Mouse (Mus musculus) kidney, embryonic 16.5 days (tissue): ENCODE results near the gene Col4a2. TPM values are rescaled to one million over a fixed set of nuclear protein-coding genes. Genes with fewer than 3 reads are reported as not detected.

ENCODE experiments used
- ATAC-seq: fragments of 200-750 bp; cut with Nextera tagmentation; 2 replicates; pipeline ENCODE4 v1.8.0; 2017; ENCODE audit warnings: moderate TSS enrichment; ENCODE audit not compliant: low FRiP score, low TSS enrichment
- H3K27ac ChIP-seq: fragments of 300-500 bp; sonication (generic); 2 replicates; pipeline ENCODE4 v1.5.1; 2014; ENCODE audit warnings: low read length
- H3K27me3 ChIP-seq: fragments of 300-500 bp; sonication (generic); 2 replicates; pipeline ENCODE4 v1.6.1; 2014; ENCODE audit warnings: low read length, control low read depth, mixed read lengths; ENCODE audit not compliant: insufficient read depth
- H3K36me3 ChIP-seq: fragments of 300-500 bp; sonication (generic); 2 replicates; pipeline ENCODE4 v1.6.1; 2014; ENCODE audit warnings: low read length, control low read depth, mixed read lengths; ENCODE audit not compliant: insufficient read depth
- H3K4me1 ChIP-seq: fragments of 300-500 bp; sonication (generic); 2 replicates; pipeline ENCODE4 v1.6.1; 2014; ENCODE audit warnings: low read length, control low read depth, mixed read lengths; ENCODE audit not compliant: insufficient read depth
- H3K4me2 ChIP-seq: fragments of 300-500 bp; sonication (generic); replicated peaks from 2 replicates; pipeline ENCODE4 v1.6.1; 2014; ENCODE audit warnings: low read depth, low read length
- H3K4me3 ChIP-seq: fragments of 300-500 bp; sonication (generic); 2 replicates; pipeline ENCODE4 v1.5.1; 2014; ENCODE audit warnings: mild to moderate bottlenecking, low read length
- H3K9ac ChIP-seq: fragments of 300-500 bp; sonication (generic); replicated peaks from 2 replicates; pipeline ENCODE4 v1.6.1; 2014; ENCODE audit warnings: low read length
- H3K9me3 ChIP-seq: fragments of 300-500 bp; sonication (generic); 2 replicates; pipeline ENCODE4 v1.6.1; 2016; ENCODE audit warnings: low read length, control low read depth
- WGBS: fragments of 180-500 bp; shearing (Covaris S2); extraction: QIAGEN DNeasy Blood & Tissue Kit; methylation state at CpG from one replicate; pipeline ENCODE4 v1.1.7; 2014; 5-methylcytosine and 5-hydroxymethylcytosine counted together
- polyA plus RNA-seq: library from polyadenylated mRNA; unstranded; fragments of >200 nt; fragmentation: Nextera tagmentation; extraction: Ambion mirVana; gene quantifications from 2 replicates; pipeline ENCODE4 v1.2.1, GENCODE M21; 2015

The Col4a2 gene
- polyA plus RNA-seq, 1 experiment from 2014 or later: 126 TPM

DNA sequence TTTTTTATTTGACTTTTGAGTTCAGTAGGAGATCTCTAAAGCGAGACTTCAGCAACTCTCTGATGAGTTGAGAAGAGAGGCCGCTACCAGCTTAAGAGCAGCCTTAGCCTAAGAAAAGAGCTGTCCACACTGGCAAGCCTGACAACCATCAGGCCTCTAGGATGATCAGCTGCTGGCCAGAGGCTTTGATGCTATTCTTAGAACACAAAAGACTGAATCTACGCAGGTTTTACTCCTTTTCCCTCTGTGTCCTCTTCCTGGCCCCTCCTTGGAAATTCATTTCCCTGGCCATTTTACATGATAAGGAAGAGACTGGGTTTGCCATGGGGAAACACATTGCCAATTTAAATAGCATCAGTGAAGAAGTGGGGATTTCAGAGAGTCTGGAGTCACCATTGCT is 70.8 kb downstream of the Col4a2 start:
- ATAC-seq: no peak
- H3K9ac ChIP-seq: no peak overlapping the region
- no peak overlapping the region for H3K27ac ChIP-seq
- peaks cover 41% of the 10 kb centered on the region for H3K4me1 ChIP-seq
- 73% methylated on average over 3 of the region's 3 CpGs for WGBS
- no peaks in the 10 kb centered on the region for H3K27me3 ChIP-seq
- H3K36me3 ChIP-seq: 0 out of 2 replicates have a peak, but pooled peaks cover 3% of the 10 kb centered on the region
- H3K4me2 ChIP-seq: no peak overlapping the region
- no peak overlapping the region for H3K4me3 ChIP-seq
- no peaks in the 10 kb centered on the region for H3K9me3 ChIP-seq

DNA sequence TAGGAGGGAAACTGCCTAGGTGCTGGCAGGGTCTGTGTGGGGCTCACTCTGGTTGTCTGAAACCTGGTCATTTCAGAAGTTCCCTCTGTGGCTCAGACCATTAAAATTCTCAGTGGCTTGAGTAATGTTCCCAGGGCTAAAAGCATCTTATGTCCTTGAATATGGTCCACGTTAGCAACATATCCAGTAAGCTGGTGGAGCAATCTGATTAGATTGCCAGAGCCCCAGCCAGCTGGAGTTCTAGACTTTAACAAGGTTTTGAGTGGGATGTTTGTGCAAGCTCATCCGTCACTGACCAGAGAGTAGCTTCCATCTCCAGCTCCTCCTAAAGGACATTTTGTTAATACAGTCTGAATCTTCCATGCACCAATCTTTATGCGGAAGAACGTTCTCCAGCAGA is 72.2 kb downstream of the Col4a2 start:
- no peak overlapping the region for H3K4me2 ChIP-seq
- H3K9me3 ChIP-seq: no peaks in the 10 kb centered on the region
- 0 out of 2 replicates have a peak, but pooled peaks cover 3% of the 10 kb centered on the region for H3K36me3 ChIP-seq
- peak overlapping the region; percentile 52 for H3K27ac ChIP-seq
- no peak for ATAC-seq
- H3K27me3 ChIP-seq: no peaks in the 10 kb centered on the region
- no peak overlapping the region for H3K9ac ChIP-seq
- no peak overlapping the region for H3K4me3 ChIP-seq
- WGBS: 69% methylated on average over 4 of the region's 4 CpGs
- peaks cover 32% of the 10 kb centered on the region for H3K4me1 ChIP-seq

GRCm38 (mm10) chr8:11385272-11385905 is 72.8 kb downstream of the Col4a2 start:
- 70% methylated on average over 9 of the region's 9 CpGs for WGBS
- peak overlapping the region; percentile 52; the same call in 1 of the 2 replicates for H3K27ac ChIP-seq
- ATAC-seq: no peak
- H3K9ac ChIP-seq: no peak overlapping the region
- no peaks in the 10 kb centered on the region for H3K9me3 ChIP-seq
- no peaks in the 10 kb centered on the region for H3K27me3 ChIP-seq
- no peak overlapping the region for H3K4me2 ChIP-seq
- peaks cover 27% of the 10 kb centered on the region for H3K4me1 ChIP-seq
- H3K36me3 ChIP-seq: peaks cover 4% of the 10 kb centered on the region; the same call in 1 of the 2 replicates
- no peak overlapping the region for H3K4me3 ChIP-seq

GRCm38 (mm10) chr8:11387282-11387681 is 74.7 kb downstream of the Col4a2 start:
- H3K4me1 ChIP-seq: peaks cover 20% of the 10 kb centered on the region
- peaks cover 13% of the 10 kb centered on the region; the same call in 1 of the 2 replicates for H3K36me3 ChIP-seq
- no peak for ATAC-seq
- no peak overlapping the region for H3K4me3 ChIP-seq
- WGBS: 97% methylated on average over 4 of the region's 4 CpGs
- H3K27ac ChIP-seq: no peak overlapping the region
- H3K4me2 ChIP-seq: no peak overlapping the region
- H3K9me3 ChIP-seq: peaks cover 4% of the 10 kb centered on the region; the same call in 1 of the 2 replicates
- no peaks in the 10 kb centered on the region for H3K27me3 ChIP-seq
- H3K9ac ChIP-seq: no peak overlapping the region

DNA sequence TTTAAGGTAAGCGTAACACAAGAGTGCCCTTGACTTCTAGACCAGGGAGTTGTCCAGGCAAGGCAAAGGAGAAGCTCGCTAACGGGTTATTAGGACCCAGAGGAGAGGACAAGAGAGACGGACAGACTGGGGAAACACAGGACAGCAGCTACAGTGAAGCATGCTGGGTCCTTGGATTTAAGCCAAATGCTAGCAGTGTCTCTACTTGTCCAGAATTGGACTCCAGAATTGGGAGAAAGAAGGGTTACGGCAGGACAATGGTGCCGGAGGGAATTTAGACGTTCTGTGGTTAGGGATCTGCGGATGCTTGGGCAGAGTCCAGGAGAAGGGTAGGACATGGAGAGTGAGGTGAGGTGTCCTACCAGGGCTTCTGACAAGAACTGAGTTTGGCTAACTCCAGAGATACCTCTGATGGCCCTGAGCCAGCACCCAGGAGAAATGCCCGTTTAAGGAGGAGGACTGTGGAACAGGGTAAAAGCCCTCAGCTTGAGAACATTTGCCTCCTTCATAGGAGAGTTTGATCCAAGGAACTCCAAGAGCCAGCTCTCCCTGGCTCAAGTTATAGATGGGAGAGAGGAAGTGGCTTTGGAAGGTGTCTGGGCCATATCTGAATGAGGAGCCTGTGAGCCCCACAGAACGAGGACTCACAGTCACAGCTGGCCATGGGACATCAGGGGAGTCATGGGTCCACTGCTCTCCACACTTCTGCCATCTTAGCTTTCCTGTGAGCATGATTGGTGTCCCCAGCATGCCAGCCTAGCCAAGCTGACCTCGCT is 76.9 kb downstream of the Col4a2 start:
- Histone ChIP-seq H3K9me3 (peaks cover 4% of the 10 kb centered on the region; the same call in 1 of the 2 replicates), H3K4me2 (no peak overlapping the region), H3K27ac (no peak overlapping the region), H3K4me1 (peaks cover 36% of the 10 kb centered on the region), H3K4me3 (no peak overlapping the region), H3K9ac (no peak overlapping the region), H3K27me3 (no peaks in the 10 kb centered on the region), H3K36me3 (peaks cover 13% of the 10 kb centered on the region; the same call in 1 of the 2 replicates)
- 84% methylated on average over 11 of the region's 11 CpGs for WGBS
- ATAC-seq: no peak

DNA sequence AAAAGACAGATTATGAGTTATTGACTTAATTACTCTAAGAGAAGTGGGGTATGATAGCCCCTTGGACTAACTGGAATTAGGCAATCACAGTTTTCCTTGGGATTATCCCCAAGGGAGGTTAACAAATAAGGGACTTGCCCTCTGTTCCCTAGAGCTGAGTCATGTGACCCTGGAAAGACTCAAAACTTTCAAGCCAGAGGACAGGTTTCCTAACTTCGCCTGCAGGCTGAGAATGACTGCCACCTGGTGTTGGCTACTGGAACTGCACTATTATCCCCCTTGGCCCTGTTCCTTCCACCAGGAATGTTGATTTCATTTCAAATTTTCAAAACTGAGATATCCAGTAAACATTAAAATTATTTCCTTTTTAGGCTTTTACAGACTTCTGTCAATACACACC is 80.1 kb downstream of the Col4a2 start:
- H3K4me2 ChIP-seq: no peak overlapping the region
- peaks cover 4% of the 10 kb centered on the region; the same call in 1 of the 2 replicates for H3K9me3 ChIP-seq
- H3K4me1 ChIP-seq: peaks cover 35% of the 10 kb centered on the region
- H3K9ac ChIP-seq: no peak overlapping the region
- H3K4me3 ChIP-seq: no peak overlapping the region
- 6% methylated on average over 1 of the region's 1 CpGs for WGBS
- peak overlapping the region; percentile 88 for H3K27ac ChIP-seq
- no peaks in the 10 kb centered on the region for H3K27me3 ChIP-seq
- H3K36me3 ChIP-seq: peaks cover 10% of the 10 kb centered on the region; the same call in 1 of the 2 replicates
- ATAC-seq: peak; percentile 16; the same call in 1 of the 2 replicates

DNA sequence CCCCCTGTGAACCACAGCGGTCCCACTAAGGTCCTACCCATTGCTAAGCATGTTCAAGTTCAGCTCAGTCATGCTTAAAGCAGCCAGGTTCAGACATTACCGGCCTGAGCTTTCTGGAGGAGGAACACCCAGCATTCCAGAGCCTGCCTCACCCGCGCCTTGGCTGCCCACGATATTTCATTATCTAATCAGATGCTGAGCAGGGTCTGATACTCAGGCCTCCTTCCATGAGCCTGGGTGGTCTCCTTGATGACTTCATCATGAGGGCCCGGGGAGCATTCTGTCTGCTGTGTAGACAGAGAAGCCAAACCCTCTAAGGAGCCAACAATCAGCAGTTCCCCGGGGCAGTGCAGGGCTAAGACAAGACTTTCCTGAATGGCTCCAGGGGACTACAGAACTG is 80.6 kb downstream of the Col4a2 start:
- 28% methylated on average over 7 of the region's 7 CpGs for WGBS
- peak; percentile 58 for ATAC-seq
- H3K27me3 ChIP-seq: no peaks in the 10 kb centered on the region
- H3K9ac ChIP-seq: no peak overlapping the region; the same call in 1 of the 2 replicates
- peak overlapping the region; percentile 88 for H3K27ac ChIP-seq
- H3K36me3 ChIP-seq: peaks cover 10% of the 10 kb centered on the region; the same call in 1 of the 2 replicates
- H3K4me2 ChIP-seq: no peak overlapping the region; the same call in 1 of the 2 replicates
- H3K9me3 ChIP-seq: peaks cover 4% of the 10 kb centered on the region; the same call in 1 of the 2 replicates
- peaks cover 35% of the 10 kb centered on the region for H3K4me1 ChIP-seq
- H3K4me3 ChIP-seq: no peak overlapping the region

- H3K4me3 ChIP-seq: no peak overlapping the region
- H3K36me3 ChIP-seq: peaks cover 12% of the 10 kb centered on the region; the same call in 1 of the 2 replicates
- H3K9ac ChIP-seq: no peak overlapping the region; the same call in 1 of the 2 replicates
- H3K4me1 ChIP-seq: peaks cover 35% of the 10 kb centered on the region
- H3K9me3 ChIP-seq: peaks cover 4% of the 10 kb centered on the region; the same call in 1 of the 2 replicates
- H3K27ac ChIP-seq: peak overlapping the region; percentile 88
- ATAC-seq: no peak
- WGBS: 38% methylated on average over 8 of the region's 8 CpGs
- H3K4me2 ChIP-seq: no peak overlapping the region; the same call in 1 of the 2 replicates
- H3K27me3 ChIP-seq: no peaks in the 10 kb centered on the region
Measured at GRCm38 (mm10) chr8:11393607-11394006, 81.0 kb downstream of the Col4a2 start.

- Histone ChIP-seq H3K9me3 (peaks cover 4% of the 10 kb centered on the region; the same call in 1 of the 2 replicates), H3K4me1 (peaks cover 41% of the 10 kb centered on the region), H3K27ac (peak overlapping the region; percentile 88), H3K4me3 (no peak overlapping the region), H3K9ac (no peak overlapping the region), H3K4me2 (no peak overlapping the region), H3K27me3 (no peaks in the 10 kb centered on the region), H3K36me3 (peaks cover 15% of the 10 kb centered on the region; the same call in 1 of the 2 replicates)
- 48% methylated on average over 9 of the region's 9 CpGs for WGBS
- ATAC-seq: no peak
Measured at GRCm38 (mm10) chr8:11394773-11395172, 82.2 kb downstream of the Col4a2 start.
